Mouse (Mus musculus): ENCODE measurements around the gene Cdk5r2. TPM values are rescaled to one million over a fixed set of nuclear protein-coding genes. Genes with fewer than 3 reads are reported as not detected.
"Not testable (repeated sequence)": the region's sequence is repeated elsewhere in the genome, so short reads cannot be mapped to it uniquely, and the experiment has no call there.

The Cdk5r2 gene
- polyA plus RNA-seq, 1 experiment, result not detected

- H3K4me1 ChIP-seq, result peaks cover 11% of the 10 kb centered on the region
These were observed 38.0 kb upstream of the Cdk5r2 start for GRCm38 (mm10) chr1:74816612-74817199.

DNA sequence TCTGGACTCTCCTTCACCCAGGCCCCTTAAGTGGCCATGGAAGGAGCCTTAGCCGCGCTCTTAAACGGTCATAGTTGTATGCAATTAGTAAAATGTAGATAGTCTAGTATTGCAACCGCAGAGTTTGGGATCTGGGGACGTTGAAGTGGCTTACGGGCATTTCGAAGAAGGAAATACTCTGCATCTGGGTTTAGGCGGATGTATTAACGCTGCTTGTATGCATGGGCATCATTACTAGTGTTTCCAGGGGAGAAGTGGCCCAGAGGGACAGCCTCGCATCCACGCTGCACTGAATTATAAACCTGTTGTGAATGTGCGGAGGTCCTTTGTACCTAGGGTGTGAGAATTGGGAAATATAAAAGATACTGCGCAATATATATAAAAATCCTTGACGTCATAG lies 37.5 kb upstream of the Cdk5r2 start:
- peak overlapping the region; percentile 91 for H3K4me3 ChIP-seq (replicated peaks)
- peaks cover 16% of the 10 kb centered on the region for H3K27me3 ChIP-seq (replicated peaks)
- H3K4me1 ChIP-seq, result peaks cover 15% of the 10 kb centered on the region
- H3K36me3 ChIP-seq (replicated peaks; ENCODE audit: low read length), result no peaks in the 10 kb centered on the region
- no peaks in the 10 kb centered on the region for H3K9me3 ChIP-seq
- TF ChIP-seq FLI1 (IDR thresholded peaks at IDR 0.05; ENCODE audit: low read length), result no peak
- no peak for TF ChIP-seq GATA1 (IDR thresholded peaks at IDR 0.05; ENCODE audit: borderline replicate concordance, low read length)

More at GRCm38 (mm10) chr1:74816612-74817199, 38.0 kb upstream of the Cdk5r2 start:
- peak overlapping the region; percentile 91 for H3K4me3 ChIP-seq (replicated peaks)
- no peaks in the 10 kb centered on the region for H3K36me3 ChIP-seq (replicated peaks; ENCODE audit: low read length)
- no peak for TF ChIP-seq FLI1 (IDR thresholded peaks at IDR 0.05; ENCODE audit: low read length)
- no peak for TF ChIP-seq GATA1 (IDR thresholded peaks at IDR 0.05; ENCODE audit: borderline replicate concordance, low read length)
- H3K9me3 ChIP-seq, result no peaks in the 10 kb centered on the region
- H3K27me3 ChIP-seq (replicated peaks), result peaks cover 17% of the 10 kb centered on the region

DNA sequence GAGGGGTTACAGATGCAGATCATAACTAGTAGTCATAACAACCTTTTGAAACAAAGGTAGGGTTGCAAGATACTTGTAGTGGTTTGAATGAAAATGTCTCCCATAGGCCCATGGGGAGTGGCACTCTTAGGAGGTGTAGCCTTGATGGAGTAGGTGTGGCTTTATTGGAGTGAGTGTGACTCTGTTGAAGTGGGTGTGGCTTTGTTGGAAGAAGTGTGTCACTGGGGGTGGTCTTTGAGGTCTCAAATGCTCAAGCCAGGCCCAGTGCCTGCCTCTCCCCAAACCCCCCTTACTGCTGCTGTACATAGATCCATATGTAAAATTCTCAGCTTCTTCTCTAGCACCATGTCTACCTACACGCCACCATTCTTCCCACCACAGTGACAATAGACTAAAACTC lies 36.2 kb upstream of the Cdk5r2 start:
- TF ChIP-seq FLI1 (IDR thresholded peaks at IDR 0.05; ENCODE audit: low read length) (no peak), GATA1 (IDR thresholded peaks at IDR 0.05; ENCODE audit: borderline replicate concordance, low read length) (no peak)
- H3K36me3 ChIP-seq (replicated peaks; ENCODE audit: low read length), result no peaks in the 10 kb centered on the region
- H3K27me3 ChIP-seq (replicated peaks), result peaks cover 8% of the 10 kb centered on the region
- peaks cover 18% of the 10 kb centered on the region for H3K4me1 ChIP-seq
- no peak overlapping the region for H3K4me3 ChIP-seq (replicated peaks)
- 0 out of 2 replicates have a peak, but pooled peaks cover 3% of the 10 kb centered on the region for H3K9me3 ChIP-seq

DNA sequence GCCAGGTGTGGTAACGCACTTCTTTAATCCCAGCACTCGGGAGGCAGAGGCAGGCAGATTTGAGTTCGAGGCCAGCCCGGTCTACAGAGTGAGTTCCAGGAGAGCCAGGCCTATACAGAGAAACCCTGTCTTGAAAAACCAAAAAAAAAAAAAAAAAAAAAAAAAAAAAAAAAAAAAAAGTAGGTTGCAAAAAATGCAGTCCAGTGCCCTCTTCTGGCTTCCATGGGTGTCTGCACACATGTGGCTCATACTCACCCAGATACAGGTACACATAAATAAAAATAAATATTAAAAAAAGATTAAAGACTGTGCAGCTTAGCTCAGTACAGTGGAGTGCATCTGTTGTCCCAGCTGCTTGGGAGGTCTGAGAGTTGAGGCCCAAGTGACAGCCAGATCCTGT lies 31.1 kb upstream of the Cdk5r2 start:
- H3K27me3 ChIP-seq (replicated peaks), result peaks cover 23% of the 10 kb centered on the region
- not testable (repeated sequence) for H3K36me3 ChIP-seq (replicated peaks; ENCODE audit: low read length); H3K4me3 ChIP-seq (replicated peaks); H3K9me3 ChIP-seq; H3K4me1 ChIP-seq

DNA sequence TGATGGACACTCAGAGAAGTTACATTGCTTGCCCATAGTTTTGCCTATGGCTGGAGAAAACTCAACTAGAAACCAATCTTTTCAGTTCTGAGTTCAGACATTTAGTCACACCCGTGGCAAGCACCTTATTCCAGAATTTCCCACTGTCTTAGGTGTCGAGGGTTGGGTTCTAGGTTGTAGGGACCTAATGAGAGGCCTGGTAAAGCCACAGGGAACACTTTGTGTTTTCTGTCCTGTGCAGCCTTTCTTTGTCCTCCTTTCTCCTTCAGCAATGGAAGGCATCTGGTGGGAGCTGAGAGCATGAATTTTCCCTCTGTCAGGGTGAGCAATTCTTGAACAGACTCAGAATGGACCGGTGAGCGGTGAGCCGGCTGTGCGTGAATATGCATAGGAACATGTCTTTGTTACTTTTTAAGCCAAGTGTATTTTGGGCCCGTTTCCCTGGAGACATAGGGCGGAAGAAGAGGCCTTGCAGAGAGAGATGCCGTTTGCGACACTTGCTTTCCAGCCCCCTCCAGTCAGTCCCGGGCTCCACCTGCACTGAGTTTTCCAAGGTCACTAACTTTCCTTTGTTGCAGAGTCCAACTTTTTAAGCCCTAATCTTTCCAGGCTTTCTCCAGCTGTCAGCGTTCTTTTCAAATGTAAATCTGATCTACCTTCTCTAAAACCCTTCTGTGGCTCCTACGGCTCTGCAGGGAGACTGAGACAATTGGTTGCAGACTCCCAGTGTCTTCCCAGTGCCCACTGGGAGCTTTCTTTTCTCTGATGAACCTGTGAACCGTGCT lies 30.0 kb upstream of the Cdk5r2 start:
- no peaks in the 10 kb centered on the region for H3K36me3 ChIP-seq (replicated peaks; ENCODE audit: low read length)

GRCm38 (mm10) chr1:74830061-74830460 lies 24.7 kb upstream of the Cdk5r2 start:
- no peak for TF ChIP-seq FLI1 (IDR thresholded peaks at IDR 0.05; ENCODE audit: low read length)
- TF ChIP-seq GATA1 (IDR thresholded peaks at IDR 0.05; ENCODE audit: borderline replicate concordance, low read length), result no peak
- peaks cover 37% of the 10 kb centered on the region for H3K27me3 ChIP-seq (replicated peaks)
- H3K9me3 ChIP-seq, result peaks cover 9% of the 10 kb centered on the region
- no peak overlapping the region for H3K4me3 ChIP-seq (replicated peaks)
- no peaks in the 10 kb centered on the region for H3K4me1 ChIP-seq
- H3K36me3 ChIP-seq (replicated peaks; ENCODE audit: low read length), result no peaks in the 10 kb centered on the region

More for the DNA sequence above, 30.0 kb upstream of the Cdk5r2 start:
- Histone ChIP-seq H3K4me1 (peaks cover 7% of the 10 kb centered on the region; the same call in 1 of the 2 replicates), H3K4me3 (replicated peaks) (no peak overlapping the region), H3K9me3 (peaks cover 6% of the 10 kb centered on the region; the same call in 1 of the 2 replicates), H3K27me3 (replicated peaks) (peaks cover 25% of the 10 kb centered on the region)
- no peak for TF ChIP-seq FLI1 (IDR thresholded peaks at IDR 0.05; ENCODE audit: low read length)
- no peak for TF ChIP-seq GATA1 (IDR thresholded peaks at IDR 0.05; ENCODE audit: borderline replicate concordance, low read length)

- TF ChIP-seq GATA1 (IDR thresholded peaks at IDR 0.05; ENCODE audit: borderline replicate concordance, low read length) (no peak), FLI1 (IDR thresholded peaks at IDR 0.05; ENCODE audit: low read length) (no peak)
- Histone ChIP-seq H3K4me3 (replicated peaks) (no peak overlapping the region), H3K9me3 (peaks cover 6% of the 10 kb centered on the region), H3K36me3 (replicated peaks; ENCODE audit: low read length) (no peaks in the 10 kb centered on the region), H3K4me1 (no peaks in the 10 kb centered on the region), H3K27me3 (replicated peaks) (peaks cover 34% of the 10 kb centered on the region)
These were observed 21.5 kb upstream of the Cdk5r2 start for GRCm38 (mm10) chr1:74833255-74833654.

GRCm38 (mm10) chr1:74843090-74843489 lies 11.6 kb upstream of the Cdk5r2 start:
- TF ChIP-seq FLI1 (IDR thresholded peaks at IDR 0.05; ENCODE audit: low read length) (no peak), GATA1 (IDR thresholded peaks at IDR 0.05; ENCODE audit: borderline replicate concordance, low read length) (no peak)
- no peaks in the 10 kb centered on the region for H3K9me3 ChIP-seq
- peaks cover 54% of the 10 kb centered on the region for H3K27me3 ChIP-seq (replicated peaks)
- no peaks in the 10 kb centered on the region for H3K36me3 ChIP-seq (replicated peaks; ENCODE audit: low read length)
- no peaks in the 10 kb centered on the region for H3K4me1 ChIP-seq
- no peak overlapping the region for H3K4me3 ChIP-seq (replicated peaks)

GRCm38 (mm10) chr1:74846341-74846740 lies 8.4 kb upstream of the Cdk5r2 start:
- H3K9me3 ChIP-seq, result no peaks in the 10 kb centered on the region
- no peaks in the 10 kb centered on the region for H3K4me1 ChIP-seq
- H3K4me3 ChIP-seq (replicated peaks), result no peak overlapping the region
- peaks cover 70% of the 10 kb centered on the region for H3K27me3 ChIP-seq (replicated peaks)
- no peak for TF ChIP-seq FLI1 (IDR thresholded peaks at IDR 0.05; ENCODE audit: low read length)
- TF ChIP-seq GATA1 (IDR thresholded peaks at IDR 0.05; ENCODE audit: borderline replicate concordance, low read length), result no peak
- H3K36me3 ChIP-seq (replicated peaks; ENCODE audit: low read length), result no peaks in the 10 kb centered on the region

DNA sequence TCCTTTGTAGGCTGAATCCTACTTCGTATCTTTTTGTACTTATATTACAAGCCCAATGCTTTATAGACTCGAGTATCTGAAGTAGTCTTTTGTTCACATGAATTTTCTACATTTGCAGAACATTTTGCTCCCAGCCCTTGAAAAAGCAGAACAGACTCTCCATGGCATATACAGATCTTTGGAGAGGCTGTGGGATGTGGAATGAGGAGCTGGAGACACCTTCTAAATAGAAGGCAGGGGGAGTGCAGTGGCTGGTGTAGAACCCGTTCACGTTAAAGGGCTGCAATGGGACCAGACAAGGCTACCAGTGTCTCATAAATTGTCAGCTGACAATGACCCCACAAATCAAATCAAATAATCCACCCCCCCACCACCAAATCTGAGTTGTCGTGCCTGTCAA lies 5.8 kb upstream of the Cdk5r2 start:
- Histone ChIP-seq H3K9me3 (no peaks in the 10 kb centered on the region), H3K4me1 (no peaks in the 10 kb centered on the region), H3K27me3 (replicated peaks) (peaks cover 78% of the 10 kb centered on the region), H3K36me3 (replicated peaks; ENCODE audit: low read length) (no peaks in the 10 kb centered on the region), H3K4me3 (replicated peaks) (no peak overlapping the region)
- no peak for TF ChIP-seq GATA1 (IDR thresholded peaks at IDR 0.05; ENCODE audit: borderline replicate concordance, low read length)
- no peak for TF ChIP-seq FLI1 (IDR thresholded peaks at IDR 0.05; ENCODE audit: low read length)
